Mouse (Mus musculus) heart, adult 2 months (tissue): ENCODE results near the gene Tcn2.

ENCODE experiments used
- CTCF ChIP-seq: fragments of 200-600 bp; IDR thresholded peaks from 2 replicates; pipeline ENCODE4 v1.8.1; 2022; ENCODE audit warnings: antibody characterized with exemption, mild to moderate bottlenecking, moderate library complexity
- EP300 ChIP-seq: fragments of 200-500 bp; IDR thresholded peaks from 2 replicates; pipeline ENCODE4 v1.6.1; 2011; ENCODE audit warnings: low read depth, low read length, control low read depth; ENCODE audit not compliant: insufficient read depth
- POLR2A ChIP-seq: fragments of 200-500 bp; IDR thresholded peaks from 2 replicates; pipeline ENCODE4 v1.6.1; 2011; ENCODE audit warnings: mild to moderate bottlenecking, low read depth, low read length, control low read depth; ENCODE audit not compliant: insufficient read depth

DNA sequence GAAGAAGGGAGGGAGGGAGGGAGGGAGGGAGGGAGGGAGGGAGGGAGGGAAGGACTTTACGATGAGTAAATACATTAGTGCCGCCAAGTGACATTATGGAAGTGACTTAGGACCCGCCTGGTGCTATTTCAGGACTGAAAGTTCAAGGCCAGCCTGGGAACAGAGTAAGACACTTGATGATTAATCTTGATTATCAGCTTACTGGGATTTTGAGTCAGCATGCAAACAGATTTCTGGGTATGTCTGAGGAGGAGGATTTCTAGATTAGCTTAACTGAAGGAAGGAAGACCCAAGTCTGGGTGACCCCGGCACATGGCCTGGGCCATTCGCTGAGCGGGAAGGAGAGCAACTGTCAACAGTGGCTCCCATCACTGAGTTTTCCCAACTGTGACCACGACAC, 11.5 kb downstream of the Tcn2 start:
- TF ChIP-seq POLR2A (no peak), CTCF (no peak), EP300 (no peak)
